ENCODE assay signal across 27 mouse cellular contexts in genomic region chr6:134420375-134420774, GRCm38 (mm10). TPM values are rescaled to one million over a fixed set of nuclear protein-coding genes. Genes with fewer than 3 reads are reported as not detected.
"Had no signal": no experiment of that assay in that cellular context is flagged by ENCODE, and none has a peak within 500 bp of the region (broad histone marks: within the 10 kb centered on the region; RNA-seq: fewer than 3 reads in every experiment).

No protein-coding gene starts in this region.

- H3K4me3 ChIP-seq: gastrocnemius, adult 2 months; heart, embryonic 13.5 days; heart, embryonic 15.5 days; hindbrain, embryonic 13.5 days; hindbrain, embryonic 15.5 days; kidney, embryonic 15.5 days; limb, embryonic 10.5 days; limb, embryonic 12.5 days had no signal

- H3K4me2 ChIP-seq: heart, embryonic 11.5 days; heart, embryonic 13.5 days; heart, embryonic 15.5 days; hindbrain, embryonic 13.5 days; hindbrain, embryonic 15.5 days; kidney, embryonic 15.5 days; limb, embryonic 12.5 days had no signal

- H3K36me3 ChIP-seq: heart, embryonic 13.5 days; heart, embryonic 15.5 days; hindbrain, embryonic 13.5 days; hindbrain, embryonic 15.5 days; kidney, embryonic 15.5 days; limb, embryonic 10.5 days; limb, embryonic 12.5 days had no signal

- H3K9me3 ChIP-seq: heart, embryonic 13.5 days; heart, embryonic 15.5 days; hindbrain, embryonic 13.5 days; hindbrain, embryonic 15.5 days; kidney, embryonic 15.5 days; limb, embryonic 10.5 days; limb, embryonic 12.5 days had no signal

- DNase-seq: gastrocnemius, adult 2 months; gastrocnemius, postnatal 10 days; gastrocnemius, postnatal 25 days; heart, adult 18-20 months; heart, postnatal 14 days; heart, postnatal 36 days; kidney, adult 11 months; kidney, adult 2 months; kidney, adult 9 months; kidney, postnatal 14 days; kidney, postnatal 36 days; layer of hippocampus, adult 9-11 months; layer of hippocampus, postnatal 36 days; liver had no signal

- H3K9ac ChIP-seq: heart, embryonic 13.5 days; heart, embryonic 15.5 days; hindbrain, embryonic 13.5 days; hindbrain, embryonic 15.5 days; kidney, embryonic 15.5 days; limb, embryonic 12.5 days had no signal

- H3K27me3 ChIP-seq: heart, embryonic 13.5 days; heart, embryonic 15.5 days; hindbrain, embryonic 13.5 days; hindbrain, embryonic 15.5 days; kidney, embryonic 15.5 days; limb, embryonic 12.5 days had no signal

- H3K27ac ChIP-seq: gastrocnemius, adult 2 months; heart, embryonic 13.5 days; heart, embryonic 15.5 days; hindbrain, embryonic 13.5 days; hindbrain, embryonic 15.5 days; hindbrain, postnatal 0 days; kidney, embryonic 15.5 days; kidney, postnatal 0 days; limb, embryonic 10.5 days; limb, embryonic 12.5 days had no signal

- ATAC-seq: hindbrain, postnatal 0 days; intestine, embryonic 16.5 days had no signal

- H3K4me1 ChIP-seq: hindbrain, embryonic 13.5 days; hindbrain, embryonic 15.5 days; limb, embryonic 12.5 days had no signal

RNA-seq across cellular contexts. Expression of gene Bcl2l14, which starts 24.3 kb away (rescaled TPM):
- polyA plus RNA-seq: frontal cortex, adult 2 months; heart, postnatal 0 days had no signal
